Mouse (Mus musculus) left cerebral cortex, postnatal 14 days (tissue): Measurements from ENCODE around the gene Slc25a16. TPM values are rescaled to one million over a fixed set of nuclear protein-coding genes. Genes with fewer than 3 reads are reported as not detected.
A peak's percentile ranks its signal among the peaks of the same experiment; 100 is the strongest.

Experiments
- DNase-seq, 2 experiments: peaks; one replicate each; pipeline ENCODE4 v3.0.0; 2021 to 2022; ENCODE audit warnings: low spot score in 2 of 2, mixed read lengths in 1 of 2
- intact Hi-C: fragments of 180-260 bp; cut with DNase I; formaldehyde crosslinking; loops from one replicate; pipeline ENCODE4 v1.15.1; 2025
- total RNA-seq, 2 experiments: library from RNA; stranded (reverse); gene quantifications; 2 replicates each; pipeline ENCODE4 v1.2.3; 2021

Slc25a16 gene
- total RNA-seq, 2 experiments from 2014 or later, result 41.0 to 42.8 TPM

GRCm38 (mm10) chr10:62984072-62984471 is 63.6 kb downstream of the Slc25a16 start:
- intact Hi-C loops, result loop anchor here (5.0 to 10.0 kb wide), 2 partner anchors 62 to 81 kb away; partner anchors contain the start of genes Pbld1 and Slc25a16
- no peak for DNase-seq

DNA sequence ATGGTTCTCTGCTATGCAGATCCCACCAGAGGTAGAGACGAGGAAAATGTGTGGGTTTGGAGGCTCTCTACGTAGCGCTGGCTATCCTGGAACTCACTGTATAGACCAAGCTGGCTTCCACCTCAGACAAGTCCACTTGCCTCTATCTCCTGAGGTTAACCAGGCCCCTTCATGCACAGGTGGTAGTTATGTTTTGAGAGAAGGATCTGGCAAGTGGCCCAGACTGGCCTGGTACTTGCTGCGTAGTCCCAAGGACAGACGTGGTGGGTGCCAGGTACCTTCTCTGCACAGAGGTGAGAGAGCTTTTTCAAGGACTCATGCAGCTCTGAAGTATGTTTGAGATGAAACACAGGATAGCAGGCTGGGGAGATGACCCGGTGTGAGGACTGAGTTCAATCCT is 64.1 kb downstream of the Slc25a16 start:
- intact Hi-C loops, result loop anchor here (5.0 to 10.0 kb wide), 2 partner anchors 62 to 80 kb away; partner anchors contain the start of genes Pbld1 and Slc25a16
- DNase-seq, result no peak

DNA sequence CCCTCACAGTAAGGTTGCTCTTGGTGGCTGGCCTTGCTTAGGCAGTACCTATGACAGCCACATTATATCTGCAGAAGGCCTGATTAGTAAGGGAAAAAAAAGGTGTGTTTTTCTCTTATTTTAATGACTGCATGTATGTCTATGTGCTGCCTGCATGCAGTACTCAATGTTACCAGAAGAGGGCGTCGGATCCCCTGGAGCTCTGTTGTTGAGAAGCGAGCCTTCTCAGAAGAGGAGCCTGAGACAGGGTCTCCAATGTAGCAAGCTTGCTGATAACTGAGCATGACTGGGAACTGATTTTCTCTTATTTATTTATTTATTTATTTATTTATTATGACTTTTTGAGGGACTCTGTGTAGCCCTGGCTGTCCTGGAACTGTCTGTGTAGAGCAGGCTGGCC is 66.9 kb downstream of the Slc25a16 start:
- intact Hi-C loops, result loop anchor here (10.0 kb wide), 1 partner anchor 77 kb away; the partner anchor contains the start of gene Pbld1
- peak; percentile 29 to 45 for DNase-seq

DNA sequence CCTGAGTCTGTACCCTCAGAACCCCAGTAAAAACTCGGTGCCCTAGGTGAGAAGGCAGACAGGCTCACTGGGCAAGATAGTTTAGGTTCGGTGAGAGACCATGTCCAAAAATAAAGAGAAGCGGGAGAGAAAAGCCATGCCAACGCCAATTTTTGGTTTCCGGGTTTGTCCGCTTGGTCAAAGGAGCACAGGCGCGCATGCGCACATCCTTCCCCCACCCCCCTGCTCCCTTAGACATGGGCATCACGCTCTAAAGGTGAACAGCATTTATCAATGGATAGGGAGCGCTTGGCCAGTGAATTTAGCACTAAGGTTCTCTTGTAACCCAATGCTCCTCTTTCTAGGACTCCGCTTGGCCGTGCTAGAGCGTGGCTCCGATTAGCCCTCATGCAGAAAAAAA is 70.2 kb downstream of the Slc25a16 start:
- intact Hi-C loops, result no loop called here

GRCm38 (mm10) chr10:62993991-62994390 is 73.6 kb downstream of the Slc25a16 start:
- intact Hi-C loops, result no loop called here
- no peak for DNase-seq

More for the DNA sequence above, 70.2 kb downstream of the Slc25a16 start:
- DNase-seq, result no peak

Other genes starting within 250 kb of the Slc25a16 start
- gene Stox1, start 194.5 kb upstream of the Slc25a16 start, total RNA-seq, result 1 to 10 TPM; 4.4 to 4.8 TPM
- gene Ccar1, start 128.3 kb upstream of the Slc25a16 start, total RNA-seq, result 10 to 100 TPM; 55.9 to 60.1 TPM
- 10 to 100 TPM; 42.6 to 49.5 TPM for gene Tet1, start 11.6 kb upstream of the Slc25a16 start, total RNA-seq
- gene Dna2, start 26.4 kb downstream of the Slc25a16 start, total RNA-seq, result 1 to 10 TPM; 1.4 TPM
- gene Rufy2, start 59.6 kb downstream of the Slc25a16 start, total RNA-seq, result 10 to 100 TPM; 86.1 to 88.7 TPM
- 10 to 100 TPM; 36.0 to 36.6 TPM for gene Hnrnph3, start 103.6 kb downstream of the Slc25a16 start, total RNA-seq
- 1 to 10 TPM; 1.4 to 1.8 TPM for gene Pbld2, start 103.7 kb downstream of the Slc25a16 start, total RNA-seq
- gene Pbld1, start 139.5 kb downstream of the Slc25a16 start, total RNA-seq, result under 1 TPM in 1 of 2 experiments, not detected in 1; 0.29 TPM
- gene Atoh7, start 179.0 kb downstream of the Slc25a16 start, total RNA-seq, result 1 to 10 TPM; 1.0 to 1.5 TPM